Mouse (Mus musculus) G1E (cell line): ENCODE results near the gene Atp2a1.

ENCODE experiments used
- CTCF ChIP-seq: IDR thresholded peaks from 2 replicates; pipeline ENCODE4 v1.5.1; 2012; ENCODE audit warnings: low read depth, low read length, inconsistent platforms, mixed read lengths
- GATA1 ChIP-seq: IDR thresholded peaks from 2 replicates; pipeline ENCODE4 v1.6.1; 2012; ENCODE audit warnings: borderline replicate concordance, low read length, inconsistent platforms, mixed read lengths
- GATA2 ChIP-seq: IDR thresholded peaks from 2 replicates; pipeline ENCODE4 v1.6.1; 2012; ENCODE audit warnings: low read depth, low read length, inconsistent platforms, borderline replicate concordance
- POLR2AphosphoS5 ChIP-seq: IDR thresholded peaks from 2 replicates; pipeline ENCODE4 v1.6.1; 2012; ENCODE audit warnings: low read depth, low read length, inconsistent platforms; ENCODE audit not compliant: insufficient replicate concordance

GRCm38 (mm10) chr7:126467834-126468627 is 5.1 kb upstream of the Atp2a1 start:
- TF ChIP-seq CTCF (no peak), GATA1 (no peak), POLR2AphosphoS5 (no peak), GATA2 (no peak)
